Mouse (Mus musculus) midbrain, embryonic 13.5 days (tissue): ENCODE data around the gene Ccdc85b. TPM values are rescaled to one million over a fixed set of nuclear protein-coding genes. Genes with fewer than 3 reads are reported as not detected.

Experiments used
- ATAC-seq: fragments of 200-750 bp; cut with Nextera tagmentation; 2 replicates; pipeline ENCODE4 v1.8.0; 2017; ENCODE audit warnings: mild to moderate bottlenecking, moderate TSS enrichment, moderate library complexity
- H3K27ac ChIP-seq: fragments of 300-500 bp; sonication (generic); 2 replicates; pipeline ENCODE4 v1.5.1; 2015; ENCODE audit warnings: inconsistent platforms, mild to moderate bottlenecking, moderate library complexity
- H3K27me3 ChIP-seq: fragments of 300-500 bp; sonication (generic); 2 replicates; pipeline ENCODE4 v1.6.1; 2015; ENCODE audit warnings: mild to moderate bottlenecking, inconsistent platforms
- H3K36me3 ChIP-seq: fragments of 300-500 bp; sonication (generic); 2 replicates; pipeline ENCODE4 v1.6.1; 2015; ENCODE audit warnings: mild to moderate bottlenecking, inconsistent platforms
- H3K4me1 ChIP-seq: fragments of 300-500 bp; sonication (generic); replicated peaks from 2 replicates; pipeline ENCODE4 v1.6.1; 2015; ENCODE audit warnings: inconsistent platforms
- H3K4me2 ChIP-seq: fragments of 300-500 bp; sonication (generic); replicated peaks from 2 replicates; pipeline ENCODE4 v1.6.1; 2015; ENCODE audit warnings: moderate library complexity, mild to moderate bottlenecking, inconsistent platforms
- H3K4me3 ChIP-seq: fragments of 300-500 bp; sonication (generic); replicated peaks from 2 replicates; pipeline ENCODE4 v1.5.1; 2015; ENCODE audit warnings: mild to moderate bottlenecking, inconsistent platforms
- H3K9ac ChIP-seq: fragments of 300-500 bp; sonication (generic); replicated peaks from 2 replicates; pipeline ENCODE4 v1.6.1; 2015; ENCODE audit warnings: mild to moderate bottlenecking, inconsistent platforms
- H3K9me3 ChIP-seq: fragments of 300-500 bp; sonication (generic); 2 replicates; pipeline ENCODE4 v1.6.1; 2016; ENCODE audit warnings: mild to moderate bottlenecking, inconsistent platforms
- WGBS: fragments of 180-500 bp; shearing (Covaris S2); methylation state at CpG from one replicate; pipeline ENCODE4 v1.1.7; 2015; 5-methylcytosine and 5-hydroxymethylcytosine counted together
- polyA plus RNA-seq: library from polyadenylated mRNA; unstranded; fragments of >200 nt; fragmentation: Nextera tagmentation; extraction: Ambion mirVana; gene quantifications from 2 replicates; pipeline ENCODE4 v1.2.1, GENCODE M21; 2015

Gene Ccdc85b
- polyA plus RNA-seq, 1 experiment from 2014 or later: 9.7 TPM

GRCm38 (mm10) chr19:5447515-5448353 is 10.0 kb downstream of the Ccdc85b start, which contains the start of gene Fosl1:
Gene Fosl1, plus strand, starts transcription at chr19:5447547.
- ATAC-seq: peak; percentile 72
- Histone ChIP-seq H3K36me3 (no peaks in the 10 kb centered on the region), H3K4me3 (peak within 1 kb of the TSS; percentile 43), H3K9me3 (no peaks in the 10 kb centered on the region), H3K27me3 (peaks cover 76% of the 10 kb centered on the region), H3K4me1 (peaks cover 18% of the 10 kb centered on the region), H3K27ac (no peak within 1 kb of the TSS), H3K9ac (peak within 1 kb of the TSS; percentile 51), H3K4me2 (peak within 1 kb of the TSS; percentile 84)
- WGBS: under 1% methylated on average over 70 of the region's 70 CpGs

GRCm38 (mm10) chr19:5445747-5446146 is 11.9 kb downstream of the Ccdc85b start:
- no peaks in the 10 kb centered on the region for H3K36me3 ChIP-seq
- no peak overlapping the region for H3K4me3 ChIP-seq
- 88% methylated on average over 5 of the region's 5 CpGs for WGBS
- ATAC-seq: no peak
- H3K4me1 ChIP-seq: peaks cover 18% of the 10 kb centered on the region
- H3K9ac ChIP-seq: no peak overlapping the region
- no peak overlapping the region for H3K27ac ChIP-seq
- peaks cover 66% of the 10 kb centered on the region for H3K27me3 ChIP-seq
- H3K4me2 ChIP-seq: no peak overlapping the region
- no peaks in the 10 kb centered on the region for H3K9me3 ChIP-seq

GRCm38 (mm10) chr19:5444954-5445353 is 12.7 kb downstream of the Ccdc85b start:
- 34% methylated on average over 7 of the region's 7 CpGs for WGBS

GRCm38 (mm10) chr19:5444371-5444908 is 13.3 kb downstream of the Ccdc85b start:
- H3K9ac ChIP-seq: no peak overlapping the region
- H3K4me1 ChIP-seq: peaks cover 18% of the 10 kb centered on the region
- H3K4me3 ChIP-seq: no peak overlapping the region
- H3K9me3 ChIP-seq: peaks cover 3% of the 10 kb centered on the region; the same call in 1 of the 2 replicates
- 69% methylated on average over 9 of the region's 9 CpGs for WGBS
- no peaks in the 10 kb centered on the region for H3K36me3 ChIP-seq
- H3K27me3 ChIP-seq: peaks cover 53% of the 10 kb centered on the region
- no peak overlapping the region for H3K4me2 ChIP-seq
- no peak overlapping the region for H3K27ac ChIP-seq
- ATAC-seq: no peak

More at GRCm38 (mm10) chr19:5444954-5445353, 12.7 kb downstream of the Ccdc85b start:
- H3K27me3 ChIP-seq: peaks cover 58% of the 10 kb centered on the region
- H3K4me3 ChIP-seq: no peak overlapping the region
- H3K9me3 ChIP-seq: peaks cover 3% of the 10 kb centered on the region; the same call in 1 of the 2 replicates
- no peak overlapping the region for H3K4me2 ChIP-seq
- no peaks in the 10 kb centered on the region for H3K36me3 ChIP-seq
- no peak overlapping the region for H3K9ac ChIP-seq
- no peak for ATAC-seq
- no peak overlapping the region for H3K27ac ChIP-seq
- peaks cover 18% of the 10 kb centered on the region for H3K4me1 ChIP-seq

- H3K4me3 ChIP-seq: no peak overlapping the region
- no peaks in the 10 kb centered on the region for H3K36me3 ChIP-seq
- ATAC-seq: no peak
- no peak overlapping the region for H3K27ac ChIP-seq
- 72% methylated on average over 7 of the region's 7 CpGs for WGBS
- peaks cover 12% of the 10 kb centered on the region for H3K4me1 ChIP-seq
- no peaks in the 10 kb centered on the region for H3K27me3 ChIP-seq
- no peak overlapping the region for H3K9ac ChIP-seq
- no peak overlapping the region for H3K4me2 ChIP-seq
- H3K9me3 ChIP-seq: no peaks in the 10 kb centered on the region
Measured at GRCm38 (mm10) chr19:5433951-5434350, 23.7 kb downstream of the Ccdc85b start.

GRCm38 (mm10) chr19:5432992-5433852 is 24.5 kb downstream of the Ccdc85b start:
- Histone ChIP-seq H3K27ac (no peak overlapping the region), H3K27me3 (no peaks in the 10 kb centered on the region), H3K4me2 (peak overlapping the region; percentile 49), H3K4me3 (peak overlapping the region; percentile 24), H3K9me3 (no peaks in the 10 kb centered on the region), H3K4me1 (peaks cover 14% of the 10 kb centered on the region), H3K36me3 (no peaks in the 10 kb centered on the region), H3K9ac (peak overlapping the region; percentile 50)
- ATAC-seq: peak; percentile 43
- 11% methylated on average over 16 of the region's 16 CpGs for WGBS

GRCm38 (mm10) chr19:5431911-5432464 is 25.7 kb downstream of the Ccdc85b start:
- 79% methylated on average over 4 of the region's 4 CpGs for WGBS
- no peaks in the 10 kb centered on the region for H3K9me3 ChIP-seq
- H3K4me2 ChIP-seq: no peak overlapping the region
- H3K27me3 ChIP-seq: no peaks in the 10 kb centered on the region
- no peak overlapping the region for H3K4me3 ChIP-seq
- H3K4me1 ChIP-seq: peaks cover 23% of the 10 kb centered on the region
- no peak for ATAC-seq
- H3K36me3 ChIP-seq: peaks cover 4% of the 10 kb centered on the region
- H3K9ac ChIP-seq: 0 out of 2 replicates have a peak overlapping the region, but pooled peaks have one; percentile 32
- no peak overlapping the region for H3K27ac ChIP-seq

- Histone ChIP-seq H3K4me2 (no peak overlapping the region), H3K27ac (no peak overlapping the region), H3K36me3 (peaks cover 15% of the 10 kb centered on the region), H3K4me1 (peaks cover 38% of the 10 kb centered on the region), H3K9me3 (no peaks in the 10 kb centered on the region), H3K9ac (no peak overlapping the region), H3K4me3 (no peak overlapping the region), H3K27me3 (no peaks in the 10 kb centered on the region)
- no peak for ATAC-seq
- WGBS: 94% methylated on average over 1 of the region's 1 CpGs
Measured at GRCm38 (mm10) chr19:5430408-5430807, 27.3 kb downstream of the Ccdc85b start.

- Histone ChIP-seq H3K4me1 (peaks cover 38% of the 10 kb centered on the region), H3K27me3 (no peaks in the 10 kb centered on the region), H3K4me2 (no peak overlapping the region), H3K9me3 (no peaks in the 10 kb centered on the region), H3K4me3 (no peak overlapping the region), H3K36me3 (peaks cover 15% of the 10 kb centered on the region), H3K27ac (no peak overlapping the region), H3K9ac (no peak overlapping the region; the same call in 1 of the 2 replicates)
- 79% methylated on average over 8 of the region's 8 CpGs for WGBS
- ATAC-seq: no peak
Measured at GRCm38 (mm10) chr19:5429806-5430205, 27.9 kb downstream of the Ccdc85b start.

GRCm38 (mm10) chr19:5429219-5429618 is 28.5 kb downstream of the Ccdc85b start:
- 85% methylated on average over 4 of the region's 4 CpGs for WGBS
- H3K4me2 ChIP-seq: no peak overlapping the region
- ATAC-seq: no peak
- no peak overlapping the region for H3K4me3 ChIP-seq
- no peaks in the 10 kb centered on the region for H3K27me3 ChIP-seq
- H3K27ac ChIP-seq: no peak overlapping the region
- peaks cover 15% of the 10 kb centered on the region for H3K36me3 ChIP-seq
- peaks cover 38% of the 10 kb centered on the region for H3K4me1 ChIP-seq
- H3K9ac ChIP-seq: no peak overlapping the region
- H3K9me3 ChIP-seq: no peaks in the 10 kb centered on the region

- no peak overlapping the region for H3K27ac ChIP-seq
- 94% methylated on average over 2 of the region's 2 CpGs for WGBS
- H3K36me3 ChIP-seq: peaks cover 15% of the 10 kb centered on the region
- ATAC-seq: no peak
- H3K4me1 ChIP-seq: peaks cover 41% of the 10 kb centered on the region
- H3K9ac ChIP-seq: no peak overlapping the region
- no peaks in the 10 kb centered on the region for H3K9me3 ChIP-seq
- H3K27me3 ChIP-seq: no peaks in the 10 kb centered on the region
- no peak overlapping the region for H3K4me2 ChIP-seq
- H3K4me3 ChIP-seq: no peak overlapping the region
Measured at GRCm38 (mm10) chr19:5428083-5428482, 29.6 kb downstream of the Ccdc85b start.
